Mouse (Mus musculus) brain, embryonic 14.5 days (tissue): Measurements from ENCODE around the gene Exoc2. TPM values are rescaled to one million over a fixed set of nuclear protein-coding genes. Genes with fewer than 3 reads are reported as not detected.

Experiments
- DNase-seq: peaks from one replicate; pipeline ENCODE4 v3.0.0-alpha.2; 2011; ENCODE audit warnings: low read depth
- CTCF ChIP-seq: fragments of 200-500 bp; IDR thresholded peaks from 2 replicates; pipeline ENCODE4 v1.5.1; 2012; ENCODE audit warnings: inconsistent platforms, mild to moderate bottlenecking, moderate library complexity, borderline replicate concordance; ENCODE audit not compliant: insufficient read depth, insufficient read length; ENCODE audit errors: extremely low read depth
- POLR2A ChIP-seq: fragments of 200-500 bp; IDR thresholded peaks from 2 replicates; pipeline ENCODE4 v1.6.1; 2012; ENCODE audit warnings: mild to moderate bottlenecking, inconsistent platforms, borderline replicate concordance; ENCODE audit not compliant: poor library complexity, insufficient read depth, insufficient read length, severe bottlenecking; ENCODE audit errors: extremely low read depth
- polyA plus RNA-seq: library from polyadenylated mRNA; depleted of rRNA; stranded (reverse); fragments of >200 nt; gene quantifications from 2 replicates; pipeline ENCODE4 v1.2.3, GENCODE M21; 2012

Exoc2 gene
- polyA plus RNA-seq, 1 experiment = 39.8 TPM

DNA sequence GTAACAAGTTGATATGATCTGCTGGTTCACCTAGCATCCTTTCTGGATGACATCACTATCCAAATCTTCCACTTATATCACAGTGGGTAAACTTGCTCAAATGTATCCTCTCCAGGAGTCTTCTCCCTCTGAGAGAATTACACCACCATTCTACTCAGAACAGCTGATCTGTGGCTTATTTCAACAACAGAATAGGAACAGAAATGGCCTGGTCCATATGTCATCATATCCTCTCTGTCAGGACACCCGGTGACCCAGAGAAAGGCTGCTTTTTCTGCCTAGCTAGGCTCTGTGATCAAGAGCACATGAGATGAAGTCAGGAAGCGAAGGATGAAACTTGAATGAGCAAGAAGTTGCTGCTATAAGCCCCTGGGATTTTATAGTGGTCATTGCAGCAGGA is 13.8 kb upstream of the Exoc2 start:
- TF ChIP-seq POLR2A (no peak), CTCF (no peak)
- no peak for DNase-seq

DNA sequence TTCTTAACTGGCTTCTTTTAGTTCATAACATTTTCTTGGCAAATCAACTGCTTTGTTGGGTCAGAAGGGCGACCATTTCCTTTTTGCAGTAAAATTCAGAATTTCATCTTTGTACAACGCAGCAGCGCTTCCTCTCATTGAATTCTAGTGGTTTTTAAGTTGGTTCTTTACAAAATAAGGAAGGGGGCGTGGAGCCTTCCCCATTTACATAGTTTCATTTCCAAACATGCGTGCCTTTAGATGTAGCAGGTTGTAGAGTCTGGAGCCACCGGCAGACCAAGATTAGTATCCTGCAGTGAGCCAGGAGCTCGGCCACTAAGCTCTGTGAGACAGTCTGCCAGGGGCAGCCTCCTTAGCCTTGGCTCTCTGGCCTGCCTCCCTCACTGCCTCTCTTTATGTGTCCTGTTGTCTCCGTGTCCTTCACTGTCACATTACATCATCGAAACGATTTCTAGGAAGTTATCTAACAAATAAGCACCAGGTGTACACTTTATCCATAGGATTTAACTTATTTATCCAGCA is 13.1 kb upstream of the Exoc2 start:
- DNase-seq = no peak
- no peak for TF ChIP-seq POLR2A
- no peak for TF ChIP-seq CTCF

DNA sequence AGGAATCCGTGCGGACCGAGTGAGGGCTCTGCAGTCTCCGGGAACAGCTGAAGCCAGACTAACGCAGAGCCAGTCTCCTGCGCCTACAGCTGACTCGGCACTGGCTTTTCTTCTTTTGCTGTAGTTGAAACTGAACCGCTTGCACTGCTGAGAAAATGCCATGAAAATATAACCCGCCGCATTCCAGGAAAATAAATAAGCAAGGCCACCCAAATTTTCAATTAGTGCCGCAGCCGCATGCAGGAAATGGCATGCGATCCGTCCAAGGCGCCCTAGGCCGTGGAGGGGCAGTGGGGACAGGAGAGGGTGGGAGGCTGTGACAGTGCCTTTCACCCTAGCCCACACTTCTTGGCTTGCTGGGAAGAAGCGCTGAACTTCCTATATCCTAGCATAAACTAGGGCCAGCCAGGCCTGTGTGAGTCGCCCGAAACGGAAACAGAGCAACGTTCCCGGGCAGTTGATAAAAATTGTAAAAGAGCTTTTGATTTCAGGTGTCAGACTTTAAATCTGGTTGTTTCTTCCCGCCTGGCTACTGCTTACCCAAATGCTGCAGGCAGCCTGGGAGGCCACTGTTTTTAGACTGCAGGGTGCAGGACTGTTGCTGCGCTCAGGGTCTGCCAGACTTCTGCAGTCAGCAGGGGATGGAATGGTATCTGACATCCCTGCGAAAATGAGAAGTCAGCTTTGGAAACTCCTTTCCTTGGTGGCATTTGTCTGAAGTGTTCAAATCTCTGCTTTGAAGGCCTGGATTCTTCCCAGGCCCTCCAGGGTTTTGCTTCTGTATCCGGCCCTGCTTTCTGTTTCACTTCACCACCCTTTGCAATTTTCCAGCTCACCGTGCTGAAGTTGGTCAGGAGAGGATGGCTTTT is 11.9 kb upstream of the Exoc2 start:
- DNase-seq = peak; percentile 82
- TF ChIP-seq POLR2A = no peak
- no peak for TF ChIP-seq CTCF

DNA sequence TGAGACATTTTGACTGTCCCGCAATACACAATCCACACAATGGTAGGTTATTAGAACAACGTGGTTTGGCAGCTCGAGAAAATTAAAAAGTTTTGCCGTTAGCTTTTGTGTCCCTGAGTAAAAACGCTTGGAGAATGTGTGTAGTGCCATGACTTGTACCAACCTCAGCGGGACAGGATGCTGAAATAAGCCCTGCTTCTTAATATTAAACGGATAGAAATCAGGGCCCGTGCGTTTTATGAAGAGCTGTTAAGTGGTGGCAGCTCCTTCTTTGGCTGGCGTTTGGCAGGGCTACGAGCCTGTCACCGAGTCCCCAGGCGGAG is 11.3 kb upstream of the Exoc2 start:
- TF ChIP-seq CTCF = no peak
- TF ChIP-seq POLR2A = no peak
- no peak for DNase-seq

DNA sequence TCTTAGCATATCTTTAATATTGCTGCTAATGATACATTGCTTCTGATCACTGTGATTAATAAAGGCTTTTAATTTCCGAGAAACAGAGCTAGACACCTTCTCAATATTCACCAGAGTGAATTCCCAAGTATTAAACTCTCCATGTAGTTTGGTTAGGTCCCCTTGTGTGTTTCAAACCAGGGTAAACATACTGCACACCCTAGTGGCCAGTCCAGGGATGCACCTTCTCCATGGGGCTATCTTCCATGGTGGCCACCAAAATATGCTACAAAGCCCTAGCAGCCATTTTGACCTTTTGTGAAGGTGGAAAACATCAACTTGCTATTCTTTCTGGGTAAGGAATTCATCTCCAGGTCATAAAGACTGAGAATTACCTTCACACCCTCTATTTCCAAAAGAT is 7.8 kb upstream of the Exoc2 start:
- TF ChIP-seq CTCF (peak; percentile 46; the same call in 1 of the 2 replicates), POLR2A (no peak)
- no peak for DNase-seq

DNA sequence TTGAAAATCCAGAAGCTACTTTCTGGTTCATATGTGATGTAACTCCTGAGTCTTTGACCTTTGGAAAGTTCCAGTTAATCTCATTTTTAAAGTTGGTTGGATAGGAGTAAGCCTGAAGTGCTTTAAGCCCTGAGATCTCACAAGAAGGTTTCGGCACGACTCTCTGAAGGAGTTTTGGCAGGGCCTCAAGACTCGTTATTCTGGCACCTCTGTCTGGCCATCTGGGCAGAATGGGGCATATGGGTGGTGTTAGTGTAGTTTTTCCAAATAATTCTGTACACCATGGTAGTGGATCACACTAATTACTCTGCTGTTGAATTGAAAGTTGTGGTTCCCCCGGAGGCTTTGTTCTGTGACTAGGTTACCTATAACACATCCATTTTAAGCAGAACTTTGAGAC is 4.3 kb upstream of the Exoc2 start:
- DNase-seq = peak; percentile 79
- TF ChIP-seq POLR2A (no peak), CTCF (no peak)

DNA sequence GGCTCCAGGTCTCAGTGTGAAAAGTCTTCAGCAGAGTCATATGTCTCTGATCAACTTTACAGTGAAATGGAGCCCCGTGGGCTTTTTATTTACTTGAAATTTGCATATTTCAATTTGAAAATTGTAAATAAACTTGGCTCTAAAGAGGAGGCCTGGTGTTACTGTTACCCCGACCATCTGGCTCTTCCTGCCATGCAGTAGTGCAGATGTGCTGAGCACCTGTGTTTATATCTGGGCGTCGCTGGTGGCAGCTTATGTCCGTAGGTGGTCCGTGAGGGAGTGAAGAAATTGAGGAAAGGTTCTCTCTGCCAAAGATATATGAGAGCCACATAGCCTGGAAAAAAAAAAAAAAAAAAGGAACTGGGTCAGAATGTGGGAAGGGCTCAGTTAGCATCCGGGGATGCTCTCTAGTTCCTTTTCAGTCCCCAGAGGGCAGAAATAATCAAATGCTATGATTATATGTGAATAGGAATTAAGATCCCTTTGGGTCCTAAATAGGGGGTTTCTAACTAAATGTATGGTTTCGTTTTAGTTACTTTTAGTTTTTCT is 2.7 kb upstream of the Exoc2 start:
- no peak for DNase-seq
- TF ChIP-seq CTCF = no peak
- no peak for TF ChIP-seq POLR2A

DNA sequence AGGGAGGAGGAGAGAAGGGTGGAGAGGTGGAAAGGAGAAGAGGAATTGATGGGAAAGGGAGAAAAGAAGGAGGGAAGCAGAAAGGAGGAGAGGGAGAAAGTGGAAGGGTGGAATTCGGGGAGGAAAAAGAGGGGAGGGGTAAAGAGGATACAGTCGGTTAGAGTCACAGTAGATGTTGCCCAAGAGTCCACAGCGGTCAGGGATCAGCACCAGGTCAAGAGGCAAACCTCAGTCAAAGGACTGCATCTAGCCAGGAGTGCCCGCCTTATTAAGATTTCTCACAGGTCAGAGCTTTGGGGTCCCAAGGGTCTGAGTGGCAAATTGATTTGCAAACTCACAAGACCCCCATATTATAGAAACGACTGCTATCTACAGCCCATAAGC is 346 bp upstream of the Exoc2 start:
- TF ChIP-seq POLR2A (no peak), CTCF (no peak)
- no peak for DNase-seq

DNA sequence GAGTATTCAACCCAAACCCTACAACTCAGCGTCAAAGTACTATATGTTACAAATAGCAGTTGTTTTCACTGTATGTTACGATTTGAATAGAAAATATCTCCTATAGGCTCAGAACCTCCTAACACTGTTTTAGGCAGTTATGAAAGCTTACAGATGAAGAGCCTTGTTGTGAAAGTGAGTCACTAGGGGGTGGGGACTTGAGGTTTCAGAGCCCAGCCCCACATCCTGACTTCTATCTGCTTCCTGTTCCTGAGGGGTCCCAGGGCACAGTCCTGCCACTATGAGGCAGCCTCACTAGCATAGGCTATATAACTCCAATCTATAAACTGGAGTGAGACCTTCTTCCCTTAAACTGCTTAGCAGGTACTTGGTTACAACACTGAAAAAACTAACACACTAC is 1.8 kb downstream of the Exoc2 start:
- TF ChIP-seq POLR2A (no peak), CTCF (no peak)
- DNase-seq = no peak

DNA sequence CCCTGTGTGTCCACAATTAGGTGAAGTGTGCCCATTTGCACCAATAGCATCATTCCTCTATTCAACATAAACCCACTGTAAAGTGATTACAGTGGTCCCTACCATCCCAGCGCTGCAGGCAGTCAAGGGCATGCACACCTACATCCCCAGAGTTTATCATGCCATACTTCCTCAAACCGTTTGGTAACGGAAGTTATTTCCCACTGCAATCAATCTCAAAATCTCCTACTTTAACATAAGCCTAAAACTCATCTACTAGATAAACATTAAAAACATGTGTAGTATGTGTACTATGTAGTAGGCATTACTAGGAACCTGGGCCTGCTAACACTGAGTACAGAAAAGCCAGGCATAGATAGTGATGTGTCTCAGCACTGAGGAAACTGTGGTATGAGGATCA is 2.8 kb downstream of the Exoc2 start:
- TF ChIP-seq POLR2A (no peak), CTCF (no peak)
- no peak for DNase-seq

DNA sequence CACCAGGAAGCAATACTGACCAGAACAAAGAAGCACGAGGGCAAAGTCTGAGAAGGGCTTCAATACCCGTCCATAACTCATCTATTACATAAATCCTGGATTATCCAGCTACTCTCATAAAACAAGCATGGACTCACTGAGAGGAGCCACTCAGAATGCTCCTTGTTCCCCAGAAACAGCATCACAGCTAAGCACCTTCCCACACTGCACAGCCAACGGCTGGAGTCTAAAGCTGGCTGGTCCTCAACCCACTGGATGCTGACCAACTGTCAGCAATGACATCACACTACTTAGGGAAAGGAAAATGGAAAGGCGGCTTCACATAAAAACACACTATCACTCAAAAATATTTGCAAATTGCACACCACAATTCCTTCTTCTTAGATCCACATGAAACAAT is 5.6 kb downstream of the Exoc2 start:
- TF ChIP-seq POLR2A (no peak), CTCF (no peak)
- no peak for DNase-seq

DNA sequence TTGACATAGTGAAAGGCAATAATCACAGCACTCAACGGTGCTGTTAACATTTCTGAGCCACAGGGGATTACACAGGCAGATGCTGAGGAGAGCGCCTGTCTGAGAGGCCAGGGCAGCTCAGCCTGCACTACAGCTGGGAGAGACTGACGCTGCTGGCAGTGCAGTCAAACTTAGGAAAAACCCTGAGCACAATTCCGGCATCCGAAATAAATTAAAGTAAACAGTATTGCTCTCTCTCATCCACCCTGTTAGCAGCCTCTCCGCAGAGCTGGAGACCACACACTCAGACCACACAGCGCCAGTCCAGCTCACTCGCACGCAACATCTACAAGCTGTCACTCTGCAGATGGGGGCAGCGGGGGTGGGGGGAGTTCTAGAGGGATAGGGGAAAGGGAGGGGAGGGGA is 7.4 kb downstream of the Exoc2 start:
- TF ChIP-seq CTCF (no peak), POLR2A (no peak)
- DNase-seq = peak; percentile 65

DNA sequence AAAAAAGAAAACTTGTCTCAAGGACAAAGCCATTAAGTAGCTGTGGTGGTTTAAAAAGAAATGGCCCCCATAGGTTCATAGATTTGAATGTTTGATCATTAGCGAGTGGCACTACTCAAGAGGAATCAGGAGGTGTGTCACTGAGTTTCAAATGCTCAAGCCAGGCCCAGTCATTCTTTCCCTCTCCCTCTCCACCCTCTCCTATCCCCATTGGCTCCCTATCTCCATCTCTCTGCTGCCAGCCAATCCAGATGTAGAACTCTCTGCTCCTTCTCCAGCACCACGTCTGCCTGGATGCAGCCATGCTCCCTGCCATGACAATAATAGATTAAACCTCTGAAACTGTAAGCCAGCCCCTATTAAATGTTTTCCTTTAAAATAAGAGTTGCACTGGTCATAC is 12.0 kb downstream of the Exoc2 start:
- no peak for TF ChIP-seq POLR2A
- TF ChIP-seq CTCF = no peak
- no peak for DNase-seq

DNA sequence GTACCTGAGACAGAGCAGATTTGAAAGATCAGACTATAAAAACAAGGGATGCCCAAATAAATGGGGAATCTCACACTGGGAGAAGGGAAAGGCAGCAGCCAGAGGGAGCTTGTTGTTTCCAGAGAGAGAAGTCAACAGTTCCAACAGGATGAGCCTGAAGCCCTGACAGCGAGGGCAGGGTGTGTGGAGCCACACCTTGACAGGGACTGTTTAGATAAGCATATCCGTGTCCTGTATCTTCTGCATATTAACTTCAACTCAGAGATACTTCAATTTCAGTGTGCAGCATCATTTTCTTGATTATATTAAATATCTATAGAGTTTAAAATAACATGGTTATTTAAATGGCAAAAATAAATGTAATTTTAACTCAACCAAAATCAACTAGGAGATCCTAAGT is 13.2 kb downstream of the Exoc2 start:
- TF ChIP-seq POLR2A = no peak
- TF ChIP-seq CTCF = no peak
- DNase-seq = no peak
